Mouse (Mus musculus): ENCODE results near the gene Atp2a1.

Gene Atp2a1

GRCm38 (mm10) chr7:126472306-126472705, 9.4 kb upstream of the Atp2a1 start:
- no peak for DNase-seq

- DNase-seq = no peak
Observed at GRCm38 (mm10) chr7:126471853-126472252, 8.9 kb upstream of the Atp2a1 start.

GRCm38 (mm10) chr7:126471361-126471760, 8.5 kb upstream of the Atp2a1 start:
- no peak for DNase-seq

- no peak for DNase-seq
Observed at GRCm38 (mm10) chr7:126470077-126470476, 7.2 kb upstream of the Atp2a1 start.

- no peak for DNase-seq
Observed at GRCm38 (mm10) chr7:126467834-126468627, 5.1 kb upstream of the Atp2a1 start.

- no peak for DNase-seq
Observed at GRCm38 (mm10) chr7:126467271-126467670, 4.4 kb upstream of the Atp2a1 start.

GRCm38 (mm10) chr7:126466707-126467106, 3.8 kb upstream of the Atp2a1 start:
- DNase-seq = no peak

- no peak for DNase-seq
Observed at GRCm38 (mm10) chr7:126466116-126466515, 3.2 kb upstream of the Atp2a1 start.

- DNase-seq = no peak
Observed at GRCm38 (mm10) chr7:126465246-126466030, 2.5 kb upstream of the Atp2a1 start.

GRCm38 (mm10) chr7:126464836-126465235, 1.9 kb upstream of the Atp2a1 start:
- DNase-seq = no peak

- no peak for DNase-seq
Observed at GRCm38 (mm10) chr7:126464121-126464520, 1.2 kb upstream of the Atp2a1 start.

- no peak for DNase-seq
Observed at GRCm38 (mm10) chr7:126463547-126463946, 639 bp upstream of the Atp2a1 start.

- DNase-seq = no peak
Observed at GRCm38 (mm10) chr7:126461626-126462025, 1.3 kb downstream of the Atp2a1 start.

- DNase-seq = no peak
Observed at GRCm38 (mm10) chr7:126460623-126461399, 2.1 kb downstream of the Atp2a1 start.

- DNase-seq = no peak
Observed at GRCm38 (mm10) chr7:126458844-126459618, 3.9 kb downstream of the Atp2a1 start.

GRCm38 (mm10) chr7:126458225-126458624, 4.7 kb downstream of the Atp2a1 start:
- no peak for DNase-seq

GRCm38 (mm10) chr7:126456382-126457266, 6.3 kb downstream of the Atp2a1 start:
- no peak for DNase-seq

- no peak for DNase-seq
Observed at GRCm38 (mm10) chr7:126455242-126455641, 7.7 kb downstream of the Atp2a1 start.

- no peak for DNase-seq
Observed at GRCm38 (mm10) chr7:126453861-126454260, 9.0 kb downstream of the Atp2a1 start.

GRCm38 (mm10) chr7:126452244-126452643, 10.7 kb downstream of the Atp2a1 start:
- DNase-seq = no peak

- no peak for DNase-seq
Observed at GRCm38 (mm10) chr7:126450641-126451040, 12.3 kb downstream of the Atp2a1 start.

Data from right cerebral cortex, postnatal 25 days (tissue).